Mouse (Mus musculus): ENCODE measurements around the gene Pfdn2. TPM values are rescaled to one million over a fixed set of nuclear protein-coding genes. Genes with fewer than 3 reads are reported as not detected.

Pfdn2 gene
- polyA plus RNA-seq, 1 experiment: 25.8 TPM

DNA sequence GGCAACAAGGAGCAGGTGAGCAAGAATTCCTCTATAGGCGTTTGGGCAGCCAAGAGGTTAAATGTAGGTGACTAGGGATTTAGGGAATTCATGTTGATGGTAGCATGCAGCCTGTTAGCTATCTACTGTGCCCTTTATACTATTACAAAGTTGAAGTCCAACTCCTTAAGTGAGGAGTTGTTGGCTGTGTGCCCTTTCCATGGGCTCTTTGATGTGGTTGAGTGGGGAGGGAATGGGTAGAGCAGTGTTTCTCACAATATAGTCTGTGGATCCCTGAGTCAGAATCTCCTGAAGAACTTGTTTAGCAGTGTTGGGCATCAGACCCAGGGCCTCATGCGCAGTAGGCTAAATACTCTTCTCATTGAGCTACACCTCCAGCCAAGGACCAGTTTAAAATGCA, 11.3 kb downstream of the Pfdn2 start:
- Histone ChIP-seq H3K36me3 (ENCODE audit: control insufficient read depth, insufficient read depth, low read length) (no peaks in the 10 kb centered on the region), H3K4me3 (ENCODE audit: control insufficient read depth, low read depth, low read length) (no peak overlapping the region)

DNA sequence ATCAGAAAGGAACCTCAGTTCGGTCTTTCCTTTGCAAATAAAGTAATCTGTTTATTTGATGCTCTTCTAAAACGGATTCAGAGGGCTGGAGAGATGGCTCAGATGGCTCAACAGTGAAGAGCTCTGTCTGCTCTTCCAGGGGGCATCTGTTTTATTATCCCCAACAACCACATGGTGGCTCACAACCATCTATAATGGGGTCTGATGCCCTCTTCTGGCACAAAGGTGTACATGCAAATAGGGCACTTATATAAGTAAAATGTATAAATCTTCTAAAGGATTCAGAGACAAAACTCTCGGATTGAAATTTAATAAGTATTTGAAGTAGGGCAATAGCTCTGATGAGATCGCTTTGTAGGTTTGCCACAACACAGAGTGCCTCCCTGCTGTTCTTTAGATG, 13.0 kb downstream of the Pfdn2 start:
- H3K36me3 ChIP-seq (ENCODE audit: control insufficient read depth, insufficient read depth, low read length): no peaks in the 10 kb centered on the region
- H3K4me3 ChIP-seq (ENCODE audit: control insufficient read depth, low read depth, low read length): no peak overlapping the region
- peaks cover 12% of the 10 kb centered on the region for H3K4me1 ChIP-seq (ENCODE audit: control insufficient read depth, insufficient read depth, low read length)
- no peak for TF ChIP-seq POLR2A (IDR thresholded peaks at IDR 0.05; ENCODE audit: control insufficient read depth, low read depth, low read length)
- TF ChIP-seq CTCF (IDR thresholded peaks at IDR 0.05; ENCODE audit: control insufficient read depth, insufficient read depth, insufficient replicate concordance, low read depth, low read length): no peak
- H3K27ac ChIP-seq (ENCODE audit: control insufficient read depth, insufficient read depth, low read depth, low read length): no peak overlapping the region
- no peaks in the 10 kb centered on the region for H3K27me3 ChIP-seq (ENCODE audit: control insufficient read depth, insufficient read depth, low read length)

More for the DNA sequence above, 11.3 kb downstream of the Pfdn2 start:
- H3K4me1 ChIP-seq (ENCODE audit: control insufficient read depth, insufficient read depth, low read length): peaks cover 9% of the 10 kb centered on the region
- H3K27me3 ChIP-seq (ENCODE audit: control insufficient read depth, insufficient read depth, low read length): no peaks in the 10 kb centered on the region
- no peak overlapping the region for H3K27ac ChIP-seq (ENCODE audit: control insufficient read depth, insufficient read depth, low read depth, low read length)
- TF ChIP-seq CTCF (IDR thresholded peaks at IDR 0.05; ENCODE audit: control insufficient read depth, insufficient read depth, insufficient replicate concordance, low read depth, low read length) (no peak), POLR2A (IDR thresholded peaks at IDR 0.05; ENCODE audit: control insufficient read depth, low read depth, low read length) (no peak)

DNA sequence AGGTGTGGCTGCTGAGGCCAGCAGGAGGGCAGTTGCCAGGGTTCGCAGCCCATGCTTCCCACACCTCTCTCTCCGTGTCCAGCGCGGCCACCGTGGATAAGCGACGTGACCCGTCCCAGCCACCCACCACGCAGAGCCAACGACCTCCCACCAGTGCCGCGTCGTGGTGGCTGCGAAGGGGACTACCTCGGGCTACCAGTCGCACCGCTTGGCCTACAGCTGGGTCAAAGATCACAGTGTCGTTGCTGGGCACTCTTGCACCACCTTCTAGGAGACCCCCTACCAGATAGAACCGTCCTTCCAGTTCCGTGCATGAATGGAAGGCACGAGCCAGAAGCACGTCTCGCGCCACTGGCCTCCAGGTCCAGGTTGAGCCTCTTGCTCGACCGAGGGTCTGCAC, 14.8 kb downstream of the Pfdn2 start:
- TF ChIP-seq POLR2A (IDR thresholded peaks at IDR 0.05; ENCODE audit: control insufficient read depth, low read depth, low read length) (no peak), CTCF (IDR thresholded peaks at IDR 0.05; ENCODE audit: control insufficient read depth, insufficient read depth, insufficient replicate concordance, low read depth, low read length) (no peak)
- Histone ChIP-seq H3K27me3 (ENCODE audit: control insufficient read depth, insufficient read depth, low read length) (no peaks in the 10 kb centered on the region), H3K36me3 (ENCODE audit: control insufficient read depth, insufficient read depth, low read length) (no peaks in the 10 kb centered on the region), H3K27ac (ENCODE audit: control insufficient read depth, insufficient read depth, low read depth, low read length) (peak overlapping the region; percentile 85), H3K4me1 (ENCODE audit: control insufficient read depth, insufficient read depth, low read length) (peaks cover 12% of the 10 kb centered on the region), H3K4me3 (ENCODE audit: control insufficient read depth, low read depth, low read length) (peak overlapping the region; percentile 82)

DNA sequence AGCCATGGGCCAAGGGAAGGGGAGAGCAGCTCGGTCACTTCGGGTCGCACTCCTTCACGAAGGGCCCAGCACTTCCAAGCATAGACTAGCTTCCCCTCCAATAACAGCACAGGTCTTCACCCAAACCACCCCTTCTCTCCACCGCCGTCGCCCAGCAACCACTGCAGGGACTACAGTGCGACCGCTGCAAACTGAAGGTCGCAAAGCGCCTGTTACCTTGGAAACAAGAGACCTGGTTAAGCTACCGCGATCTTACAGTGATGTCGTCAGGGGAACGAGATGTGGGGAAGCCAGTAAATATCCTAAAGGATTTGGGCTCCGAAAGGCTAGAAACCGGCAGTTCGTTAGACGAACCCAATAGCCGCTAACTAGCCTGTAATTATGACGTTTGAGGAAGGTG, 15.2 kb downstream of the Pfdn2 start, which contains the start of gene Klhdc9:
Gene Klhdc9, minus strand, starts transcription at position 143 of the 400 bp plus-strand sequence.
- H3K27ac ChIP-seq (ENCODE audit: control insufficient read depth, insufficient read depth, low read depth, low read length): peak within 1 kb of the TSS; percentile 85
- no peaks in the 10 kb centered on the region for H3K27me3 ChIP-seq (ENCODE audit: control insufficient read depth, insufficient read depth, low read length)
- H3K4me3 ChIP-seq (ENCODE audit: control insufficient read depth, low read depth, low read length): peak within 1 kb of the TSS; percentile 82
- TF ChIP-seq POLR2A (IDR thresholded peaks at IDR 0.05; ENCODE audit: control insufficient read depth, low read depth, low read length) (no peak; the same call in 1 of the 2 replicates), CTCF (IDR thresholded peaks at IDR 0.05; ENCODE audit: control insufficient read depth, insufficient read depth, insufficient replicate concordance, low read depth, low read length) (no peak)
- no peaks in the 10 kb centered on the region for H3K36me3 ChIP-seq (ENCODE audit: control insufficient read depth, insufficient read depth, low read length)
- peaks cover 12% of the 10 kb centered on the region for H3K4me1 ChIP-seq (ENCODE audit: control insufficient read depth, insufficient read depth, low read length)

DNA sequence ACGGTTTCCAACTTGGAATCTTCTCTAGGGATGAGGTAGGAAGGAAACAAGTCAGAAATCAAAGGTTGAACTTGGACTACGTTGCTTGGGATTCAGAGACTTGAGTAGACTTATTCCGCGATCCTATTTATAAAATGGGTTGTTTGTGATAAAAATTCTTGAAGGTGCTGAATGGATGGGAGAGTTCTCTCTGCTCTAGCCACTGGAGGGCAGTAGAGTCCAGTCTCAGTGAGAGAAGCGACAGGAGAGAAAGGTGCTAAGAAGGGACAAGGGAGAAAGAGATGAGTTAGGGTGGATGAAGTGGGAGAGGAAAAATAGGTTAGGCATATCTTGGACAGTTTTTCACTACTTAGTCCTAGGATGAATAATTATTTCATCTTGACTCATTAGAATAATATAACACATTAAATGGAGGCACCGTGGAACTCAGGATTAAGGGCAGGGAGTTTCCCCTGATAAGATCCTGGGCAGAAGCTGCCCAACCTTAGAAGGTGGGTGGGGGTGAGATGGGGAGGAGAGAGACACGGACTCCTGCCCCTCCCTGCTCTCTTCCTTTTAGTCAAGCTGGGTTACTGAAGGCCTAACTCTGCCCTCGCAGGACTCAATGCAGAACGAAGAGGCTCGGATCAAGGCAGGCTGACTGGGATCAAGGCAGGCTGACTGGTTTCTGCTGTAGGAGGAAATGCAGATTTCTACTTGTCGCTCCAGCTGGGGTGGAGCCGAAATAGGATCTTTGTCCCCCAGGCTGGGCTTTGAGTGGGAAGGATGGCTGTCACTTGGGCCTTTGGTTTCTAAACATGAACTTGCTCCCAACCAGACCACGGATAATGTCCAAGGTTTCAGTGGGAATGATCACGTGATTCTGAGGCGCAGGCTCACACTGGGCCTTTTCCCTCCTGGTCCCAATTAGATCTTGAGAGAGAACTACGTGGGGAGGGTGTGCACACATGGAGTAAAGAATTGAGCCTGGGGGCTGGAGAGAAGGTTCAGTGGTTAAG, 15.9 kb downstream of the Pfdn2 start:
- H3K4me3 ChIP-seq (ENCODE audit: control insufficient read depth, low read depth, low read length): peak overlapping the region; percentile 82
- H3K4me1 ChIP-seq (ENCODE audit: control insufficient read depth, insufficient read depth, low read length): peaks cover 12% of the 10 kb centered on the region
- TF ChIP-seq CTCF (IDR thresholded peaks at IDR 0.05; ENCODE audit: control insufficient read depth, insufficient read depth, insufficient replicate concordance, low read depth, low read length) (no peak), POLR2A (IDR thresholded peaks at IDR 0.05; ENCODE audit: control insufficient read depth, low read depth, low read length) (no peak)
- H3K27ac ChIP-seq (ENCODE audit: control insufficient read depth, insufficient read depth, low read depth, low read length): peak overlapping the region; percentile 85
- no peaks in the 10 kb centered on the region for H3K27me3 ChIP-seq (ENCODE audit: control insufficient read depth, insufficient read depth, low read length)
- H3K36me3 ChIP-seq (ENCODE audit: control insufficient read depth, insufficient read depth, low read length): no peaks in the 10 kb centered on the region

DNA sequence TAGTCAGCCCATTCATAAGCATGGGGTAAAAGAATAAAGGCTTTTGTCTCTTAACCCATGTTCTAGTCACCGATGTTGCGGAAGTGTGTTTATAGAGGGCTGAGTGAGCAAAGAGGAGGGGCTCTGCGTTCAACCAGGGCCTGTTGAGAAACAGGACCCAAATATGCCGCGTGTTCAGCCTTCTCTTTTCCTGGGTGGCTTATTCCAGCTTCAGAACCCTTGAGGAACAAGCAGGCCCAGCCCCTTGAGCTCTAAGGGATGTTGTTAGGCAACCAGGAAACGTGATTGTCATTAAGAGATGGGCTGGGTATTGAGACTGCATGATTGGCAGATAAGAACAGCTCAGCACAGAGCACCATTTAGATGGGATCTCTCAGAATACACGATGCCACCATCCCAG, 20.5 kb downstream of the Pfdn2 start:
- Histone ChIP-seq H3K36me3 (ENCODE audit: control insufficient read depth, insufficient read depth, low read length) (no peaks in the 10 kb centered on the region), H3K4me1 (ENCODE audit: control insufficient read depth, insufficient read depth, low read length) (peaks cover 8% of the 10 kb centered on the region), H3K27ac (ENCODE audit: control insufficient read depth, insufficient read depth, low read depth, low read length) (no peak overlapping the region), H3K4me3 (ENCODE audit: control insufficient read depth, low read depth, low read length) (no peak overlapping the region), H3K27me3 (ENCODE audit: control insufficient read depth, insufficient read depth, low read length) (no peaks in the 10 kb centered on the region)
- TF ChIP-seq POLR2A (IDR thresholded peaks at IDR 0.05; ENCODE audit: control insufficient read depth, low read depth, low read length) (no peak), CTCF (IDR thresholded peaks at IDR 0.05; ENCODE audit: control insufficient read depth, insufficient read depth, insufficient replicate concordance, low read depth, low read length) (no peak)

DNA sequence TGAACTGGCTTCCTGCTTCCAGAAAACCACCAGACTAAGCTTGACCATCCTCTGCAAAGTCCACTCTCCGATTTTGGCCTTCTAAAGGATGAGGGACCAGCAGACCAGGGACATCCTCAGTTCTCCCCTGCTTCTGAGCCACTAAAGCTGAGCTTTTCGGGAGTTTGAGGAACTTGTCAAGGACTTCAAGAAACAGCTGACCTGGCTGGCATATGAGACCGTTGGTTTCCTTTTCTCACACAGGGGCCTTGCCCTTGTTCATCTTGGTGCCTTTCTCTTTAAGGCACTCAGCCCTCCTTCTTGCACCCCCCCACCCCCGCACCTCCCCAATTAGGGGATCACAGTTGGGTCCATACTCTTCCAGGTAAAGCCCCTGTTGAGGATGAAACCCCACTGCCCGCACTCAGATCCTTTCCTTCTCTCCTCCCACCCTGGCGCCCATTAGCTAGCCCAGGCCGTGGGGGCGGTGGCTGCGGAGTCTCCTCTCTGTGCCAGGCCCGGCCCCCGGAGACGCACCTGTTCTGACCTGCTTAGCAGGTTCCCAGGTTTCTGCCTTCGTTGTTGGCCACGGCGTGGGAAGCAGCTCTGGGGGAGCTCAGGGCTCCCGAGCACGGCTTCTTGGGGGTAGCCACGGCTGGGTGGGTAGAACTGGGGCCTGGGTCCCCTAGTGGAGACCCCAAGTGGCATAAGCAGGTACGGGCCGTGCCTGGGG, 24.5 kb downstream of the Pfdn2 start, which contains the start of gene Nectin4:
Gene Nectin4, plus strand, starts transcription at position 255 of the 712 bp plus-strand sequence.
- Histone ChIP-seq H3K4me1 (ENCODE audit: control insufficient read depth, insufficient read depth, low read length) (peaks cover 2% of the 10 kb centered on the region), H3K27ac (ENCODE audit: control insufficient read depth, insufficient read depth, low read depth, low read length) (no peak within 1 kb of the TSS), H3K27me3 (ENCODE audit: control insufficient read depth, insufficient read depth, low read length) (no peaks in the 10 kb centered on the region), H3K36me3 (ENCODE audit: control insufficient read depth, insufficient read depth, low read length) (no peaks in the 10 kb centered on the region), H3K4me3 (ENCODE audit: control insufficient read depth, low read depth, low read length) (no peak within 1 kb of the TSS)
- TF ChIP-seq CTCF (IDR thresholded peaks at IDR 0.05; ENCODE audit: control insufficient read depth, insufficient read depth, insufficient replicate concordance, low read depth, low read length) (no peak), POLR2A (IDR thresholded peaks at IDR 0.05; ENCODE audit: control insufficient read depth, low read depth, low read length) (no peak)

All from testis, adult 2 months (tissue).